Mouse (Mus musculus): ENCODE data around the gene Rnf217. TPM values are rescaled to one million over a fixed set of nuclear protein-coding genes. Genes with fewer than 3 reads are reported as not detected.

Rnf217 gene
- polyA plus RNA-seq, 1 experiment = 3.9 TPM

- under 1% methylated on average over 59 of the region's 59 CpGs for WGBS
- TF ChIP-seq POLR2A (IDR thresholded peaks at IDR 0.05; ENCODE audit: borderline replicate concordance, insufficient read depth, low read length) = no peak
- peak; percentile 71 for TF ChIP-seq CTCF (IDR thresholded peaks at IDR 0.05; ENCODE audit: borderline replicate concordance, insufficient read depth, low read depth, low read length)
- H3K4me1 ChIP-seq (ENCODE audit: control insufficient read depth, insufficient read depth, low read length) = no peaks in the 10 kb centered on the region
- no peak within 1 kb of the TSS for H3K27ac ChIP-seq (ENCODE audit: insufficient read depth, low read length)
- peak within 1 kb of the TSS; percentile 43 for H3K4me3 ChIP-seq (replicated peaks; ENCODE audit: insufficient read depth, low read depth, low read length)
- no peaks in the 10 kb centered on the region; the same call in 1 of the 2 replicates for H3K27me3 ChIP-seq (ENCODE audit: control insufficient read depth, insufficient read depth, low read length)
- peak; percentile 70 to 75 for DNase-seq
These were observed 163.5 kb downstream of the Rnf217 start, which contains the start of gene Tpd52l1 for GRCm38 (mm10) chr10:31445291-31446124. Tpd52l1 (minus strand) TSS chr10:31445958.

- Histone ChIP-seq H3K4me3 (replicated peaks; ENCODE audit: insufficient read depth, low read depth, low read length) (no peak overlapping the region), H3K4me1 (ENCODE audit: control insufficient read depth, insufficient read depth, low read length) (no peaks in the 10 kb centered on the region), H3K27ac (ENCODE audit: insufficient read depth, low read length) (no peak overlapping the region), H3K27me3 (ENCODE audit: control insufficient read depth, insufficient read depth, low read length) (no peaks in the 10 kb centered on the region; the same call in 1 of the 2 replicates)
- peak in 1 of 2 experiments; percentile 8 for DNase-seq
- 29% methylated on average over 7 of the region's 7 CpGs for WGBS
- TF ChIP-seq CTCF (IDR thresholded peaks at IDR 0.05; ENCODE audit: borderline replicate concordance, insufficient read depth, low read depth, low read length) (no peak), POLR2A (IDR thresholded peaks at IDR 0.05; ENCODE audit: borderline replicate concordance, insufficient read depth, low read length) (no peak)
These were observed 164.8 kb downstream of the Rnf217 start for GRCm38 (mm10) chr10:31444206-31444605.

Other genes starting within 250 kb of the Rnf217 start
- gene Tpd52l1, start 163.2 kb downstream of the Rnf217 start, polyA plus RNA-seq (2012; rRNA removed) = 19.4 and 23.4 TPM in 2 replicates

Measured in cerebellum, adult 2 months (tissue).